Mouse (Mus musculus): ENCODE results near the gene Irak4. TPM values are rescaled to one million over a fixed set of nuclear protein-coding genes. Genes with fewer than 3 reads are reported as not detected.

The Irak4 gene
- 3.0 and 3.9 TPM in 2 replicates for polyA plus RNA-seq (2015; fragmentation: Nextera tagmentation; extraction: Ambion mirVana)

GRCm38 (mm10) chr15:94543409-94544051 lies at the start of gene Irak4, which contains the start of gene Pus7l:
TSS of gene Irak4 (plus strand) at chr15:94543643.
TSS of gene Pus7l (minus strand) at chr15:94543547.
- Histone ChIP-seq H3K4me1 (replicated peaks) (peaks cover 6% of the 10 kb centered on the region), H3K27ac (replicated peaks) (peak within 1 kb of the TSS; percentile 68; the same call in 1 of the 2 replicates), H3K36me3 (no peaks in the 10 kb centered on the region), H3K9ac (peak within 1 kb of the TSS; percentile 69), H3K4me2 (peak within 1 kb of the TSS; percentile 78), H3K9me3 (no peaks in the 10 kb centered on the region), H3K27me3 (no peaks in the 10 kb centered on the region), H3K4me3 (peak within 1 kb of the TSS; percentile 63)
- WGBS, result under 1% methylated on average over 45 of the region's 45 CpGs
- peak; percentile 99 for ATAC-seq (ENCODE audit: low read depth)

- no peak for ATAC-seq (ENCODE audit: low read depth)
- no peak overlapping the region for H3K9ac ChIP-seq
- H3K4me3 ChIP-seq, result no peak overlapping the region
- no peak overlapping the region for H3K4me2 ChIP-seq
- no peaks in the 10 kb centered on the region for H3K9me3 ChIP-seq
- no peaks in the 10 kb centered on the region for H3K36me3 ChIP-seq
- 100% methylated on average over 1 of the region's 1 CpGs for WGBS
- no peaks in the 10 kb centered on the region for H3K27me3 ChIP-seq
- no peaks in the 10 kb centered on the region for H3K4me1 ChIP-seq (replicated peaks)
- H3K27ac ChIP-seq (replicated peaks), result no peak overlapping the region
These were observed 49.0 kb upstream of the Irak4 start for GRCm38 (mm10) chr15:94494445-94494844.

DNA sequence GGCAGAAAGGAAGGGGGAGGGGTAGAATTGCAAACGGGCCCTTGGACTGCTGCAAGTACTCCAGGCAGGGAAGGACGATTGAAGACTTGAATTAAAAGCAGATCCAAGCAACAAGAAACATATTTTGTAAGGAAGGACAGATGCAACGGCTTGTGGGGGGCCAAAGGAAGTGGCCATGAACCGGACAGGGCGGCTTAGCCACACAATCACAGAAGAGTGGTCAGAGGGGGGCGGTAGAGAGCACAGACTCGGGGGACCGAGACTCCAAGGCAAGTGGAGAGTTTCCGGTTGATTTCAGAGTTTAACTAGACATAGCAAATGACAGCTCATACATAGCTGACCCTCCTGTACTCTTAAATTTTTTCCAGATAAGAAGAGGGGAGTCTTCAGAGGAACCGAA lies 47.5 kb upstream of the Irak4 start:
- ATAC-seq (ENCODE audit: low read depth), result no peak
- H3K9me3 ChIP-seq, result no peaks in the 10 kb centered on the region
- no peak overlapping the region for H3K27ac ChIP-seq (replicated peaks)
- H3K9ac ChIP-seq, result no peak overlapping the region
- H3K36me3 ChIP-seq, result no peaks in the 10 kb centered on the region
- H3K4me3 ChIP-seq, result no peak overlapping the region
- no peak overlapping the region for H3K4me2 ChIP-seq
- no peaks in the 10 kb centered on the region for H3K4me1 ChIP-seq (replicated peaks)
- 74% methylated on average over 10 of the region's 10 CpGs for WGBS
- H3K27me3 ChIP-seq, result no peaks in the 10 kb centered on the region

DNA sequence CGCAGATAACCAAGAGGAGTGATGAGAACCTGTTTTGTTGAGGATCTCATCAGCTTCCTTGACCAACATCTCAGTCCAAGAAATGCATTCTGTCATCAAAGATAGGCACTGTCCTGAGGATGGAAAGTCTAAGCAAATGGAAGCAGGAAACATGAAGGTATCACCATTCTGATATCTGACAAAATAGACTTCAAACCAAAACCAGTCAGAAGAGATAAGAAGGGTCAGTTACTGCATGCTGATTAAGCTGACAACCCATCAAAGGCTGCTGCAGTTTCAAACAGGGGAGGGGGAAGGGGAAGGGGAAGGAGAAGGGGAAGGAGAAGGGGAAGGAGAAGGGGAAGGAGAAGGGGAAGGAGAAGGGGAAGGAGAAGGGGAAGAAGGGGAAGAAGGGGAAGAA lies 44.2 kb upstream of the Irak4 start:
- no peak for ATAC-seq (ENCODE audit: low read depth)
- 85% methylated on average over 1 of the region's 1 CpGs for WGBS

DNA sequence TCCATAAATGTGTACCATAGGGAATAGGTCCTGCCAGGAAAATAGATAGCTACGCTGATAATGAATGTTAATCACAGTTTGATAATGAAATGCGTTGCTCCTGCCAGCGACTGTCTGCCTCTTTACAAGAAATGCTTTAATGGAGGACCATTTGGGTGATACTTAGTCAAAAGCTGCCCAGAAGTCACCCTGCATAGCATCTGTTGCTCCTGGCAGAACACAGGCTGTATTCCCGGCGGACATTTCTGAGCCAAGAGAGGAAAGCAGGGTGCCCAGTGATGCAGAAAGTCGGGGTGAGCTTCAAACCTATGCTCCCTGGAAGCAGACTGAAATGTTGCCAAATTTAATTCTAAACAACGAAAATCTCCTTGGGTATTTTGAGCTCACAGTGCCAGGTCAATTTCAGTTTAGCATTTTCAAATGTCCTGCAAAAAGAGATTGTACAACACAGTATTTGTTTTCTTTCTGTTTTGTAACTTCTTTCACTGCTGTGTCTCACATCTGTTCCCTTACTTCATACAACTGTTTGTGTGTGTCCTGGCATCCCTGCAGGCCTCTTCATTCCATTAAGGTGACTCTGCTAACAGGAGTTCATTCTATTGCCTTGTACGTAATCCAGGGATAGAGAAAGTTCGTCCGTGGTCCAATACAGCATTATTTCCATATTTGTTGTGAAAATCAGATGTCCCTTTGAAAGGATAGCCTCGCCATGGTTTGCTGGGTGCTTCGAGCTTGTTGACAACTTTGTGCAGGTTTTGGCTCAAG lies 39.8 kb upstream of the Irak4 start:
- Histone ChIP-seq H3K27ac (replicated peaks) (no peak overlapping the region), H3K9ac (no peak overlapping the region), H3K4me1 (replicated peaks) (no peaks in the 10 kb centered on the region; the same call in 1 of the 2 replicates), H3K4me2 (no peak overlapping the region), H3K27me3 (no peaks in the 10 kb centered on the region), H3K9me3 (0 out of 2 replicates have a peak, but pooled peaks cover 3% of the 10 kb centered on the region), H3K4me3 (no peak overlapping the region), H3K36me3 (no peaks in the 10 kb centered on the region)
- 62% methylated on average over 12 of the region's 12 CpGs for WGBS
- no peak for ATAC-seq (ENCODE audit: low read depth)

More for the DNA sequence above, 44.2 kb upstream of the Irak4 start:
- H3K4me1 ChIP-seq (replicated peaks), result no peaks in the 10 kb centered on the region; the same call in 1 of the 2 replicates
- H3K36me3 ChIP-seq, result no peaks in the 10 kb centered on the region
- H3K9me3 ChIP-seq, result no peaks in the 10 kb centered on the region
- H3K27ac ChIP-seq (replicated peaks), result no peak overlapping the region
- H3K4me3 ChIP-seq, result no peak overlapping the region
- no peak overlapping the region for H3K9ac ChIP-seq
- no peaks in the 10 kb centered on the region for H3K27me3 ChIP-seq
- H3K4me2 ChIP-seq, result no peak overlapping the region

DNA sequence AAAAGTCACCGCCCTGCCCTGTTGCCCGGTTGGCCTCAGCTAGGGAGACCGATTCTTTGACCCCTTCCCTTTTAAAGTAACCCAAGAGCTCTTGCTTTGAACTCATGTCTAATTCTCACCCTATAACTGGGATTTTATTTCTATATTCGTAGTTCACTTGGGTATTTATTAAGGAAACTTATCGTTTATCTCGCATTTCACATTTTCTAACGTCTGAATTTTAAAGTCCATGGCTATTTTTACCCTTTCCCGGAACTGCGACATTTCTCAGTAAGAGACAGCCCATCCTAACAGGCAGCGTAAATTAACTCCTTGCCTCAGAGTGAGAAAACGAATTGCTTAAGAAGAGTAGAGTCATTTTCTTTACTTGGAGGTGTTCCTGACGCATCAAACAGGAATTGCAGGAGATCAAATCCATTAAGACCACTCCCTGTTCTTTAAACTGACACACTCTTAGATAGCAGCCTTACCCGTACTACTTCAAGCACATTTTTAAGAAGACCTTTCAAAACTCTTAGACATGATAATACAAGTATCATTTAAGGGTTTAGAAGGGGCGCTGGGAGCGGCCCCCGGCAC lies 25.4 kb upstream of the Irak4 start:
- no peak overlapping the region for H3K9ac ChIP-seq
- H3K9me3 ChIP-seq, result no peaks in the 10 kb centered on the region
- no peak overlapping the region for H3K4me2 ChIP-seq
- ATAC-seq (ENCODE audit: low read depth), result no peak
- no peaks in the 10 kb centered on the region for H3K4me1 ChIP-seq (replicated peaks)
- 75% methylated on average over 16 of the region's 16 CpGs for WGBS
- H3K27me3 ChIP-seq, result no peaks in the 10 kb centered on the region
- H3K36me3 ChIP-seq, result no peaks in the 10 kb centered on the region
- no peak overlapping the region for H3K4me3 ChIP-seq
- no peak overlapping the region for H3K27ac ChIP-seq (replicated peaks)

DNA sequence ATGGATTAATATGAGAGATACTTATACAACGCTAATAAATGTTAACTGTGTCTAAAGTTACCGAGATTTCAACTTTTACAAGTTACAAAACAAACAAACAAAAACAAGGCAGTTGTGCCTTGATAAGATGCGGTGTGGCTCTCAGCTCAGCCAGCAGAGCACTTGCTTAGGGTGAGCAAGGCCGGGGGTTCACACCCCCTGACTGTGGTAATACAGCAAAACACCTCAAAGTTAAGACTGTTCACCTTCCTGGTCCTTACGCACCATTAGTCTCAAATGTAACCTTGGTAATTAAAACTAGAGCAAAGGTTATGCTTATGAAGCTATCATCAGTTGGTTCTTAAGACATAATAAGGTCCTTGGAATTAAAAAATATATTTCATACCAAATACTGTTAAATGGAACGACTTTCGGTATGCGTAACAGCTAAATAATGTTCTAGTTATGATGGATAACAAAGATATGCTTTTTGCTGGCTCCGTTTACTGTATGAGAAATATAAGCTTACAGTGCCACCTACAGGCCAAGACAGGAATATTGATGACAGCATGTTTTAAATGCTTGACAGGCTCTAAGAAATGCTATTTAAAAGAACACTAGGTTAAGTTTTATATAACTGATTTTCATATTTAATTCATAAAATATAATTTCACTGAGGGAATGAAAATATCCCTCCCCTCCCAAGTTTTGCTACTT lies 23.1 kb upstream of the Irak4 start:
- no peak overlapping the region for H3K27ac ChIP-seq (replicated peaks)
- H3K9me3 ChIP-seq, result no peaks in the 10 kb centered on the region
- ATAC-seq (ENCODE audit: low read depth), result no peak
- no peaks in the 10 kb centered on the region for H3K4me1 ChIP-seq (replicated peaks)
- no peak overlapping the region for H3K4me2 ChIP-seq
- no peaks in the 10 kb centered on the region for H3K36me3 ChIP-seq
- no peak overlapping the region for H3K4me3 ChIP-seq
- H3K9ac ChIP-seq, result no peak overlapping the region
- WGBS, result 47% methylated on average over 9 of the region's 9 CpGs
- no peaks in the 10 kb centered on the region for H3K27me3 ChIP-seq

GRCm38 (mm10) chr15:94520959-94521358 lies 22.5 kb upstream of the Irak4 start:
- Histone ChIP-seq H3K4me1 (replicated peaks) (no peaks in the 10 kb centered on the region), H3K27ac (replicated peaks) (no peak overlapping the region), H3K27me3 (no peaks in the 10 kb centered on the region), H3K9ac (no peak overlapping the region), H3K9me3 (no peaks in the 10 kb centered on the region), H3K4me3 (no peak overlapping the region), H3K4me2 (no peak overlapping the region), H3K36me3 (no peaks in the 10 kb centered on the region)
- no peak for ATAC-seq (ENCODE audit: low read depth)
- WGBS, result 80% methylated on average over 5 of the region's 5 CpGs

GRCm38 (mm10) chr15:94523251-94523650 lies 20.2 kb upstream of the Irak4 start:
- H3K4me3 ChIP-seq, result no peak overlapping the region
- no peak for ATAC-seq (ENCODE audit: low read depth)
- H3K27me3 ChIP-seq, result no peaks in the 10 kb centered on the region
- H3K9me3 ChIP-seq, result no peaks in the 10 kb centered on the region
- H3K27ac ChIP-seq (replicated peaks), result no peak overlapping the region
- no peak overlapping the region for H3K9ac ChIP-seq
- H3K4me1 ChIP-seq (replicated peaks), result no peaks in the 10 kb centered on the region
- no peaks in the 10 kb centered on the region for H3K36me3 ChIP-seq
- WGBS, result 89% methylated on average over 28 of the region's 28 CpGs
- no peak overlapping the region for H3K4me2 ChIP-seq

DNA sequence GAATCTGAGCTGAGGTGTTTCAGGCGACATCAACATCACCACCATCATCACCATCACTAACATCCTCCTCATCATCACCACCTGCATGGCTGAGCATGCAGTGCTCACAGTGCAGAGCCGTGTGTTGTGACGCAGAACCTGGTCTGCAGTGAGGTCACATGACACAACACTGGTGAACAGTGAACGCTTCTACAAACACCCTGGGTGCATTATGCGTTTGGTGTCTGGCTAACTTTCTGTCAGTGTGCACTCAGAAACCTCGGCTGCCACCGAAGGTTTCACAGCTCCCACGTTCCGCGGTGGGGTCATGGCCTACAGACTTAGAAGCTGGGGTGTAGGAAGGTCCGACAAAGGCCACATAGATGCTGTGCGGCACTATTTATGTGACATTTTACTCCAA lies 18.5 kb upstream of the Irak4 start:
- ATAC-seq (ENCODE audit: low read depth), result no peak
- Histone ChIP-seq H3K4me3 (no peak overlapping the region), H3K27me3 (no peaks in the 10 kb centered on the region), H3K36me3 (no peaks in the 10 kb centered on the region), H3K4me2 (no peak overlapping the region), H3K4me1 (replicated peaks) (no peaks in the 10 kb centered on the region), H3K9me3 (no peaks in the 10 kb centered on the region), H3K9ac (no peak overlapping the region), H3K27ac (replicated peaks) (no peak overlapping the region)
- 82% methylated on average over 12 of the region's 12 CpGs for WGBS

GRCm38 (mm10) chr15:94530519-94530918 lies 12.9 kb upstream of the Irak4 start:
- no peak overlapping the region for H3K4me2 ChIP-seq
- H3K9ac ChIP-seq, result no peak overlapping the region
- no peaks in the 10 kb centered on the region for H3K9me3 ChIP-seq
- 84% methylated on average over 3 of the region's 3 CpGs for WGBS
- H3K4me1 ChIP-seq (replicated peaks), result no peaks in the 10 kb centered on the region
- H3K27me3 ChIP-seq, result no peaks in the 10 kb centered on the region
- no peak for ATAC-seq (ENCODE audit: low read depth)
- H3K36me3 ChIP-seq, result no peaks in the 10 kb centered on the region; the same call in 1 of the 2 replicates
- no peak overlapping the region for H3K27ac ChIP-seq (replicated peaks)
- no peak overlapping the region for H3K4me3 ChIP-seq

GRCm38 (mm10) chr15:94532306-94532705 lies 11.1 kb upstream of the Irak4 start:
- no peak overlapping the region for H3K9ac ChIP-seq
- no peak overlapping the region for H3K4me2 ChIP-seq
- no peak overlapping the region for H3K27ac ChIP-seq (replicated peaks)
- H3K27me3 ChIP-seq, result no peaks in the 10 kb centered on the region
- no peak for ATAC-seq (ENCODE audit: low read depth)
- H3K4me3 ChIP-seq, result no peak overlapping the region
- WGBS, result 91% methylated on average over 5 of the region's 5 CpGs
- no peaks in the 10 kb centered on the region; the same call in 1 of the 2 replicates for H3K36me3 ChIP-seq
- H3K4me1 ChIP-seq (replicated peaks), result no peaks in the 10 kb centered on the region
- no peaks in the 10 kb centered on the region for H3K9me3 ChIP-seq

Data from neural tube, embryonic 13.5 days (tissue).